Mouse (Mus musculus) layer of hippocampus, adult 2 months (tissue): ENCODE data around the gene Hoxc11. TPM values are rescaled to one million over a fixed set of nuclear protein-coding genes. Genes with fewer than 3 reads are reported as not detected.
A peak's percentile ranks its signal among the peaks of the same experiment; 100 is the strongest.

Experiments
- DNase-seq, 2 experiments: peaks; one replicate each; pipeline ENCODE4 v3.0.0; 2022; ENCODE audit warnings: low spot score in 2 of 2
- H3K27ac ChIP-seq: fragments of 200-600 bp; 2 replicates; pipeline ENCODE4 v1.8.1; 2022
- H3K4me3 ChIP-seq: fragments of 200-600 bp; 2 replicates; pipeline ENCODE4 v1.8.1; 2022; ENCODE audit warnings: mild to moderate bottlenecking
- CTCF ChIP-seq: fragments of 200-600 bp; conservative IDR thresholded peaks from 2 replicates; pipeline ENCODE4 v1.8.1; 2022; ENCODE audit warnings: antibody characterized with exemption, mild to moderate bottlenecking, moderate library complexity
- total RNA-seq, 2 experiments: library from RNA; stranded (reverse); gene quantifications; 2 replicates each; pipeline ENCODE4 v1.2.3; 2021

The Hoxc11 gene
- total RNA-seq, 2 experiments from 2014 or later, result not detected

DNA sequence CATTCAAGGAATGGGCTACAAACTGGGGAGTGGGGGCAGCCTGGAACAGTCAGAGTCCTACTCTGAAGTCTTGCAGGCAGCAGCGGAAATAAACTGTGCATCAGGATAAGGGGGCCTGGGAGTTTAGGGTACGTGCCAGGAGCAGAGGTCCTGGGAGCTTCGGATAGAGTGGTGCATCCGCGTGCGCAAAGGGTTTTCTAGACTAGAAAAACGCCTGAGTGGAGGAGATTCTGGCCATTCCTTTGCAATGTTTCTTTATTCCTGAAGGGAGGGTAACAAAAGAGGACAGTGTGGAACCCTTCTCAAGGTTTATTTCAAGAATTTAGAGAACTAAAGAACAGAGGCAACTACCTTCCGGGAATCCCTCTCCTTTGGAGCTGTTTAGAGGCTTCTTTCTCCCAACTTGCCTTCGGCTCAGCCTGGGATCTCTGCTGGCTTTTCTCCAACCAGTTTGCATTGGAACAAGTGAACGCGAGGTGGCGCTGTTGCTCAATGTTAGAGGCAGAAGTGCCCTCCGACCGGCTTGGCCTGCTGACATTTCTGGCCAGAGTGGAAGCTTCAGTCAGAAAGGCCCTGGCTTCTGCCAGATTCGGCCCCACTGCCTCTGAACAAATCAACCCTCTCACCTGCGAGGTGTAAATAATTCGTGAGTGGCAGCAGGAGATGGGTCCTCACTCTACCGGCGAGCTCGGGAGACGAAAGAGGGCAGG, 33.1 kb downstream of the Hoxc11 start:
- no peak overlapping the region for H3K27ac ChIP-seq
- DNase-seq, result peak; percentile 58 to 87
- TF ChIP-seq CTCF, result peak; percentile 93

DNA sequence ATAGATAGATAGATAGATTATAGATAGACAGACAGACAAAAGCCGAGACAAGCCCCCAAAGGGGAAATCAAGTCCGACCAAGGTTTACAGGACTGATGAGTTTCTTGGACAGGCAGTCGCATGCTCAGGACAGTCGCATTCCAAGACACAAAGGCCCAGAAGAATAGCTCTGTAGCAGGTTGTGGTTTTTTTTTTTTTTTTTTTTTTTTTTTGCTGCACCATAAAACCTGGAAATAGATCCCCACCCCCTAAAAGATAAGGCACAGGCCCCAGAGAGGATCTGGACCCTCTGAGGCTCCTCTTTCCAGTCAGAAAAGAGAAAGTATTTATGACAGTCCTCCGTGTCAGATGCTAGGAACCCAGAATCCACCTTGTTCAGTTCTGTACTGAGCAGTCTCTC, 33.9 kb downstream of the Hoxc11 start:
- Histone ChIP-seq H3K4me3 (no peak overlapping the region), H3K27ac (no peak overlapping the region)
- no peak for DNase-seq
- no peak for TF ChIP-seq CTCF

More for the DNA sequence above, 33.1 kb downstream of the Hoxc11 start:
- H3K4me3 ChIP-seq, result no peak overlapping the region

DNA sequence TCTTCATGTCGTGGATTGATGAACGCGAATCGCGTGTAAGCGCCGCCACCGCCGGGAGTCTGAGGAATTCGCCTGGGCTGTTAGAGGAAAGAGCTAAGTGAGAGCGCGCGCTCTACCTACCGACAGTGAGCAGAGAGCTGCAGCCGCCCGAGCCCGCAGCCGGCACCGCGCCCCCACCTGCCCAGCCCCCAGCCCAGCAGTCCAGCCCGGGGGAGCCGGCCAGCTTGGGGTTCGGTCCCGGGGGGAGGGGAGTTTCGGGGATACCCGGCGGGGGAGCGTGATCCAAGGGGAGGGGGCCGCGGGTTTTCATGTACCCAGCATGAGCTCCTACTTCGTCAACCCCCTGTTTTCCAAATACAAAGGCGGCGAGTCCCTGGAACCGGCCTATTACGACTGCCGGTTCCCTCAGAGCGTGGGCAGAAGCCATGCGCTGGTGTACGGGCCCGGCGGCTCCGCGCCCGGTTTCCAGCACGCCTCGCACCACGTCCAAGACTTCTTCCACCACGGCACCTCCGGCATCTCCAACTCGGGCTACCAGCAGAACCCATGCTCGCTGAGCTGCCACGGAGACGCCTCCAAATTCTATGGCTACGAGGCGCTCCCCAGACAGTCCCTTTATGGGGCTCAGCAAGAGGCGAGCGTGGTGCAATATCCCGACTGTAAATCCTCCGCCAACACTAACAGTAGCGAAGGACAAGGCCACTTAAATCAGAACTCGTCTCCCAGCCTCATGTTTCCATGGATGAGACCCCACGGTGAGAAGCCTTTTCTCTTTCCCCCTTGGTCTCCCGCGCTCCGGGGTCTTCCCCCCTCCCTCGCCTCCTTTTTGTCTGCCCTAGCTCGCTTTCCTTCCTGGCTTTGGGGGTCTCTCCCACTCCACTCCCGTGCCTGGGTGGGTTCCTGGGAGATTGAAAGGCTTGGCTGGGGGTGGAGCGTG, 36.5 kb downstream of the Hoxc11 start, which contains the start of gene Hoxc8:
Gene Hoxc8 (plus strand): TSS at position 147 of the 937 bp plus-strand sequence.
- Histone ChIP-seq H3K27ac (no peak within 1 kb of the TSS), H3K4me3 (no peak within 1 kb of the TSS)
- DNase-seq, result no peak
- TF ChIP-seq CTCF, result no peak

DNA sequence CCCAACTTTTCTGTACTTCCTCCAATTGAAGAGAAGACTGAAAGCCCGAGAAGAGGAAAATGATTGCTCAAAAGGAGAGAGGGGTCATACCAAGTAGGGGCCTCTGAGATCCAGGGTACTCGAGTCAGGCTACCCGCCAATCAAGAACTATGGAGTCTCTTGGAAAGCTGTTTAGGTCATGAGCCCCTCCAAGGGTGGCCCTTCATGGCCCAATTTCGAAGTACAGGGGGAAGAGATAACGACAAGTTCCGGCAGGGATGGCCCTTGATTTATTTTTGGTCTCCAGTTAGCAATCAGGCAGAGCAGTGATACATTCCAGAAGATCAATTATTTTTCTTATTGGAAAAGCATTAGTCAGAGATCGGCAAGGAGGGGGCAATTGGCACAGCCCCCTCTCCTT, 37.6 kb downstream of the Hoxc11 start:
- no peak overlapping the region for H3K4me3 ChIP-seq
- H3K27ac ChIP-seq, result no peak overlapping the region
- DNase-seq, result no peak
- no peak for TF ChIP-seq CTCF

DNA sequence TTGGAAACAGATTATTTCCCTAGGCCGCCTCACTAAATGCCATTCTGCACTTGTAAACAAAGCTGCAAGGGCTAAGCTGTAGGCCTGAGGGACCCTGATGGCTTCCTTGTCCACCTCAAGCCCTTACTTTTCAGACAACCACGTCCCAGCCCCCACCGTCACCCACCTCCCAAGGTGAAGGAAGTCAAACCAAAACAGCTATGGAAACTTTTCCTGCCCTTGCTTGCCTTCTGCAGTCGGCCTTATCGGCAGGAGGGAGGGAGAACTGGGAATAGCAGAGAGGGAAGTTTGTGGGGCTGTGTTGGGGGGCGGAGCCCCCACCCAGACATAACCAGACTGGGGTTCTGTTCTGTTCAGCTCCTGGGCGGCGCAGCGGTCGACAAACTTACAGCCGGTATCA, 38.0 kb downstream of the Hoxc11 start:
- no peak for DNase-seq
- TF ChIP-seq CTCF, result no peak
- Histone ChIP-seq H3K4me3 (no peak overlapping the region), H3K27ac (no peak overlapping the region)

DNA sequence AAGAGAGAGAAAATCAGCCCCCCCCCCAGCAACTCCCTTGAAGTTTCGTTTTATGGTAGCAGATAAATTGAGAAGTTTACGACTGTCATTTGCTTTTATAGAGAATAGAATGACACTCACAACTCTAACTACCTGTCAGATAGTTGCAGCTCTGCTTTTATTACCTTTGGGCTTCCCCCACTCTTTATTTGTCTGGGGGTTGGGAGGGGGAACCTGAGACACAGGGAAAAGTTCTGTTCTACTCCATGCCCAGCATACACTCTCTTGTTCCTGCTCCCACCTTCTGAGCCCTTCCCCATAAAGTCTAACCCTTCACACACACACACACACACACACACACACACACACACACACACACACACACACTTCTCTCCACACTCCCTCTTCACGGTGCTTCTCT, 38.6 kb downstream of the Hoxc11 start:
- H3K27ac ChIP-seq, result no peak overlapping the region
- no peak for DNase-seq
- no peak for TF ChIP-seq CTCF

GRCm38 (mm10) chr15:102996548-102996947, 42.3 kb downstream of the Hoxc11 start:
- TF ChIP-seq CTCF, result no peak
- Histone ChIP-seq H3K4me3 (no peak overlapping the region), H3K27ac (no peak overlapping the region)
- DNase-seq, result no peak

More for the DNA sequence above, 38.6 kb downstream of the Hoxc11 start:
- no peak overlapping the region for H3K4me3 ChIP-seq

DNA sequence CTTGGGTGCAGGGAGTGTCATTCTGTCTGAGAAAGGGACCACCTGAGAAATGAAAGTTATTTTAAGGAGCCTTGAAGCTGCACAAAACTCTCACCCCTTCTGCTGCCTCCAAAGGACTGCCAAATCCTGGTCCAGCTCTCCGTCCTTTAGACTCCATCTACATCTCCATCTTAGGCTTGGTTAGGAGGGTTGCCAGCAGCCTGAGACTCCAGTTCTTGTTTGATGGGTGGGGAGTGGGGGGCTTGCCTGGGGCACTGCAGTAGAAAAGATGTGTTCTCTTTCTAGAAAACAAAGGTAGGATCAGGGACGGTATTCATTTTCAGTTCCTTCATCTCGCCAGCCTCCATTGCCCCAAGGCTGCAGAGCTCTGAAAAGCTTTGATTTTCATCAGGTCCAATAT, 43.2 kb downstream of the Hoxc11 start:
- no peak for TF ChIP-seq CTCF
- H3K4me3 ChIP-seq, result no peak overlapping the region
- DNase-seq, result no peak
- H3K27ac ChIP-seq, result no peak overlapping the region

DNA sequence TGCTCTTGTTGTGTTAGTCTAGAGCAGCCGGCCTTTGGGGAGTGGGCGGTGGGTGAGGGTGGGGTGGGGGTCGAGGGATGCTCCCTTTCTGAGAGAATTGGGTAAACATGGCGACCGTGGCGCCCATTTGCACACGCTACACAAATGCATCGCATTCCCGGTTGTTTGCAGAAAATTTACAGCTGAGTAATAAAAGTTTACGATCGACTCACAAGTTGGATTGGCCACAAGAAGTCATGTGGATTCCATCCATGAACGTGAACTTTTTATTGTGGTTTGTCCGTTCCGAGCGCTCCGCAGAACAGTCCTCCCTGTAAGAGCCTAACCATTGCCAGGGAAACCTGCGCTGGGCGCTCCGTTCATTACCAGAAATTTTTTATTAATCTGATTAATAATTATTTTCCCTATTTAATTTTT, 43.7 kb downstream of the Hoxc11 start, which contains the start of gene Hoxc6:
Gene Hoxc6 (plus strand): TSS at position 319 of the 417 bp plus-strand sequence.
- no peak for DNase-seq
- no peak within 1 kb of the TSS for H3K27ac ChIP-seq
- TF ChIP-seq CTCF, result no peak
- H3K4me3 ChIP-seq, result peak within 1 kb of the TSS; percentile 51

- Histone ChIP-seq H3K27ac (no peak overlapping the region), H3K4me3 (peak overlapping the region; percentile 51)
- no peak for TF ChIP-seq CTCF
- DNase-seq, result no peak
Observed at GRCm38 (mm10) chr15:102998608-102999182, 44.5 kb downstream of the Hoxc11 start.

DNA sequence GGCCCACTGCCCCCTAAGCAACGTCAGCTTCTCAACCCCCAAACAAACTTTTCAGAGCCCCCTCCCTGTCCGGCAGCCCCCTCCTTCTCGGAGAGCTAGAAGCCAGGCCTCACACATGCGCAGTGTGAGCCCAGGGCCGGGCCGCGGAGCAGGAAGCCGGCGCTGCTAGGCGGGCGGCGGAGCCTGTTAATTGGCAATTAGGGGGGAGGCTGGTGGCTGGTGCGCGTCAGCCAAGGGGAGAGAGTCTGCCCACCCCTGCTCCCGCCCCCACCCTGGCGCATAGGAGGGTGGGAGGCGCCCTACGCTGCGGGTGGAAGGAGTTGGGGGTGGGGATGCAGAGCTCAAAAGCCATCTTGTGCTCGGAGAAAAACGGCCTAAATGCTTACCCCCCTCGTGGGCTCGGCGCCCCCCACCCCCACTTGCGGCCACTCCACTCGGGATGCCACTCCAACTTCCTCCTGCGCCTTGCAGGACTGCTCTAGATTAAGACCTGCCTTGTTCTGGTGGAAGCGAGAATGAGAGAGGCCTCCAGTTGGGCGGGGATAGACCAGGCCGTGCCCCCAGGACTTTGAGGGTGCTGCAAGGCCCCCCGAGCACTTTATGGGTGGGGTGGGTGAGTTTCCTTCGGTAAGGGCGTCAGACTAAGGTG, 45.1 kb downstream of the Hoxc11 start:
- H3K27ac ChIP-seq, result no peak overlapping the region
- H3K4me3 ChIP-seq, result peak overlapping the region; percentile 51
- TF ChIP-seq CTCF, result no peak
- peak; percentile 5 to 36 for DNase-seq

DNA sequence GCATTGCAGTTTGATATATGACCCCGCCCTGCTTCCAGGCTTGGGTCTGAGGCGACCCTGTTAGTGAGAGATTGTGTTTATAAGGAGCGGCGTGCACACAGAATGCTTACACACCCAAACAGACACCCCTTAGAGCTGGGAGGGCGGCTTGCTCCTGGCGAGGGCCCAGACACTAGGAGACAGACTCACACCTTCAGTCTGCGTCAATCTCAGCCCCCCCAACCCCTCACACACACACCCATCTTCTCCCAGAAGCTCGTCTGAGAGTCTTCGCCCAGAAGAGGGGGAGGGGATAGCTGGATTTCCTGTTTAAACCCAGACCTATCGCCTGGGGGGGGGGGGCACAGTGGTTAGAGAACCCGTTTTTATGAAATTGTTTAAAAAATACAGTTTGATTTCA, 45.7 kb downstream of the Hoxc11 start:
- TF ChIP-seq CTCF, result no peak
- H3K4me3 ChIP-seq, result no peak overlapping the region
- no peak overlapping the region for H3K27ac ChIP-seq
- no peak for DNase-seq

GRCm38 (mm10) chr15:103000501-103000901, 46.3 kb downstream of the Hoxc11 start:
- Histone ChIP-seq H3K4me3 (no peak overlapping the region), H3K27ac (no peak overlapping the region)
- no peak for DNase-seq
- no peak for TF ChIP-seq CTCF
